Mouse (Mus musculus): ENCODE results near the gene B230104I21Rik.

- TF ChIP-seq POLR2A (IDR thresholded peaks at IDR 0.05; ENCODE audit: insufficient read length, low read depth) (no peak), MAX (IDR thresholded peaks at IDR 0.05; ENCODE audit: low read depth) (no peak), TCF12 (IDR thresholded peaks at IDR 0.05; ENCODE audit: insufficient read depth, poor library complexity, severe bottlenecking) (no peak), POLR2AphosphoS2 (IDR thresholded peaks at IDR 0.05; ENCODE audit: insufficient read length, low read depth) (no peak), MYOG (IDR thresholded peaks at IDR 0.05; ENCODE audit: control insufficient read depth in 1 of 3, insufficient read depth in 1 of 3, insufficient read length in 2 of 3, low read depth in 2 of 3) (no peak), CEBPB (IDR thresholded peaks at IDR 0.05; ENCODE audit: insufficient read depth, poor library complexity, severe bottlenecking) (no peak)
Measured at GRCm38 (mm10) chr4:154366836-154367235, 30.9 kb downstream of the B230104I21Rik start.
